Mouse (Mus musculus) forebrain, embryonic 10.5 days (tissue): ENCODE results near the gene Arrdc5. TPM values are rescaled to one million over a fixed set of nuclear protein-coding genes. Genes with fewer than 3 reads are reported as not detected.

Experiments used
- DNase-seq: peaks from one replicate; pipeline ENCODE4 v3.0.0-alpha.2; 2017; ENCODE audit warnings: low spot score; ENCODE audit errors: extremely low spot score
- H3K27ac ChIP-seq: fragments of 300-500 bp; sonication (generic); 2 replicates; pipeline ENCODE4 v1.5.1; 2016; ENCODE audit warnings: mild to moderate bottlenecking
- H3K27me3 ChIP-seq: fragments of 300-500 bp; sonication (generic); 2 replicates; pipeline ENCODE4 v1.6.1; 2016; ENCODE audit warnings: mild to moderate bottlenecking; ENCODE audit not compliant: poor library complexity, severe bottlenecking
- H3K36me3 ChIP-seq: fragments of 300-500 bp; sonication (generic); replicated peaks from 2 replicates; pipeline ENCODE4 v1.6.1; 2016; ENCODE audit warnings: mild to moderate bottlenecking, moderate library complexity
- H3K4me1 ChIP-seq: fragments of 300-500 bp; sonication (generic); 2 replicates; pipeline ENCODE4 v1.6.1; 2016
- H3K4me3 ChIP-seq: fragments of 300-500 bp; sonication (generic); 2 replicates; pipeline ENCODE4 v1.5.1; 2016; ENCODE audit warnings: mild to moderate bottlenecking, moderate library complexity
- H3K9me3 ChIP-seq: fragments of 300-500 bp; sonication (generic); 2 replicates; pipeline ENCODE4 v1.6.1; 2016; ENCODE audit warnings: mild to moderate bottlenecking, moderate library complexity
- WGBS: fragments of 180-500 bp; shearing (Covaris S2); methylation state at CpG from one replicate; pipeline ENCODE4 v1.1.7; 2016; 5-methylcytosine and 5-hydroxymethylcytosine counted together
- polyA plus RNA-seq: library from polyadenylated mRNA; unstranded; fragments of >200 nt; fragmentation: Nextera tagmentation; extraction: Ambion mirVana; gene quantifications from 2 replicates; pipeline ENCODE4 v1.2.1, GENCODE M21; 2016

The Arrdc5 gene
- polyA plus RNA-seq, 1 experiment from 2014 or later: not detected

GRCm38 (mm10) chr17:56256239-56256881, 43.7 kb downstream of the Arrdc5 start, which contains the start of gene Fem1a:
TSS of gene Fem1a (plus strand) at chr17:56256810.
- DNase-seq: peak; percentile 92
- peaks cover 44% of the 10 kb centered on the region for H3K4me1 ChIP-seq
- peaks cover 39% of the 10 kb centered on the region for H3K36me3 ChIP-seq
- H3K27ac ChIP-seq: peak within 1 kb of the TSS; percentile 85
- no peaks in the 10 kb centered on the region for H3K9me3 ChIP-seq
- H3K4me3 ChIP-seq: peak within 1 kb of the TSS; percentile 70
- under 1% methylated on average over 28 of the region's 28 CpGs for WGBS
- H3K27me3 ChIP-seq: no peaks in the 10 kb centered on the region

GRCm38 (mm10) chr17:56255863-56256238, 44.2 kb downstream of the Arrdc5 start:
- no peaks in the 10 kb centered on the region for H3K27me3 ChIP-seq
- peak overlapping the region; percentile 70 for H3K4me3 ChIP-seq
- H3K27ac ChIP-seq: peak overlapping the region; percentile 85
- peaks cover 34% of the 10 kb centered on the region for H3K36me3 ChIP-seq
- under 1% methylated on average over 32 of the region's 32 CpGs for WGBS
- DNase-seq: peak; percentile 98
- H3K4me1 ChIP-seq: peaks cover 44% of the 10 kb centered on the region
- H3K9me3 ChIP-seq: no peaks in the 10 kb centered on the region

- Histone ChIP-seq H3K27me3 (no peaks in the 10 kb centered on the region), H3K4me1 (peaks cover 49% of the 10 kb centered on the region), H3K9me3 (no peaks in the 10 kb centered on the region), H3K4me3 (peak overlapping the region; percentile 70), H3K36me3 (peaks cover 29% of the 10 kb centered on the region), H3K27ac (peak overlapping the region; percentile 48; the same call in 1 of the 2 replicates)
- DNase-seq: no peak
- 20% methylated on average over 9 of the region's 9 CpGs for WGBS
Observed at GRCm38 (mm10) chr17:56255429-56255828, 44.7 kb downstream of the Arrdc5 start.

- Histone ChIP-seq H3K27me3 (no peaks in the 10 kb centered on the region), H3K9me3 (no peaks in the 10 kb centered on the region), H3K4me3 (no peak overlapping the region), H3K4me1 (peaks cover 43% of the 10 kb centered on the region), H3K27ac (no peak overlapping the region), H3K36me3 (peaks cover 22% of the 10 kb centered on the region)
- whole genome bisulfite sequencing: 86% methylated on average over 4 of the region's 4 CpGs
- no peak for DNase-seq
Observed at GRCm38 (mm10) chr17:56254695-56255094, 45.4 kb downstream of the Arrdc5 start.

- 0 out of 2 replicates have a peak overlapping the region, but pooled peaks have one; percentile 15 for H3K27ac ChIP-seq
- H3K4me3 ChIP-seq: peak overlapping the region; percentile 2; the same call in 1 of the 2 replicates
- WGBS: 26% methylated on average over 6 of the region's 6 CpGs
- H3K27me3 ChIP-seq: no peaks in the 10 kb centered on the region
- peak; percentile 61 for DNase-seq
- no peaks in the 10 kb centered on the region for H3K9me3 ChIP-seq
- H3K4me1 ChIP-seq: peaks cover 16% of the 10 kb centered on the region
- no peaks in the 10 kb centered on the region for H3K36me3 ChIP-seq
Observed at GRCm38 (mm10) chr17:56251136-56251829, 48.8 kb downstream of the Arrdc5 start.

GRCm38 (mm10) chr17:56245608-56246007, 54.5 kb downstream of the Arrdc5 start:
- WGBS: 70% methylated on average over 7 of the region's 7 CpGs
- Histone ChIP-seq H3K4me1 (peaks cover 13% of the 10 kb centered on the region), H3K27ac (no peak overlapping the region), H3K9me3 (no peaks in the 10 kb centered on the region), H3K36me3 (no peaks in the 10 kb centered on the region), H3K27me3 (peaks cover 12% of the 10 kb centered on the region), H3K4me3 (no peak overlapping the region)
- DNase-seq: no peak

Other genes with a start within 250 kb of the Arrdc5 start
- gene Ubxn6, start 225.3 kb downstream of the Arrdc5 start, polyA plus RNA-seq: 30.2 and 32.4 TPM in 2 replicates
- gene Hdgfl2, start 220.7 kb downstream of the Arrdc5 start, polyA plus RNA-seq: 188 and 200 TPM in 2 replicates
- gene Plin4, start 190.5 kb downstream of the Arrdc5 start, polyA plus RNA-seq: 0.05 and 0.09 TPM in 2 replicates
- gene Plin5, start 182.7 kb downstream of the Arrdc5 start, polyA plus RNA-seq: 0.25 and 0.33 TPM in 2 replicates
- gene Lrg1, start 178.3 kb downstream of the Arrdc5 start, polyA plus RNA-seq: not detected in 2 replicates
- gene Sema6b, start 159.9 kb downstream of the Arrdc5 start, polyA plus RNA-seq: 0.44 and 0.67 TPM in 2 replicates
- 7.4 and 8.1 TPM in 2 replicates for gene Tnfaip8l1, start 137.8 kb downstream of the Arrdc5 start, polyA plus RNA-seq
- 75.5 and 78.5 TPM in 2 replicates for gene Mydgf, start 116.4 kb downstream of the Arrdc5 start, polyA plus RNA-seq
- 49.7 and 51.2 TPM in 2 replicates for gene Dpp9, start 81.4 kb downstream of the Arrdc5 start, polyA plus RNA-seq
- 11.5 and 13.2 TPM in 2 replicates for gene Fem1a, start 43.5 kb downstream of the Arrdc5 start, polyA plus RNA-seq
- 2.4 and 2.6 TPM in 2 replicates for gene Ticam1, start 23.5 kb downstream of the Arrdc5 start, polyA plus RNA-seq
- gene Plin3, start 7.4 kb downstream of the Arrdc5 start, polyA plus RNA-seq: 58.3 and 59.0 TPM in 2 replicates
- 331 and 343 TPM in 2 replicates for gene Uhrf1, start 3.0 kb upstream of the Arrdc5 start, polyA plus RNA-seq
- 35.9 and 39.6 TPM in 2 replicates for gene Kdm4b, start 25.8 kb upstream of the Arrdc5 start, polyA plus RNA-seq
- gene Ptprs, start 176.2 kb upstream of the Arrdc5 start, polyA plus RNA-seq: 80.3 and 91.5 TPM in 2 replicates
- not detected in 2 replicates for gene Znrf4, start 212.1 kb upstream of the Arrdc5 start, polyA plus RNA-seq